Mouse (Mus musculus): Measurements from ENCODE around the gene Iqcf3. TPM values are rescaled to one million over a fixed set of nuclear protein-coding genes. Genes with fewer than 3 reads are reported as not detected.
A peak's percentile ranks its signal among the peaks of the same experiment; 100 is the strongest.

Iqcf3 gene
- total RNA-seq, 2 experiments from 2014 or later = not detected

- DNase-seq = peak; percentile 53 to 60
Measured at GRCm38 (mm10) chr9:106453271-106454070, 108.0 kb downstream of the Iqcf3 start, which contains the start of gene Pcbp4. Gene Pcbp4, plus strand, starts transcription at chr9:106453291.

Other genes starting within 250 kb of the Iqcf3 start
- 10 to 100 TPM; 86.0 to 88.6 TPM for gene Dusp7, start 193.0 kb downstream of the Iqcf3 start, total RNA-seq (2021)
- gene Rpl29, start 132.2 kb downstream of the Iqcf3 start, total RNA-seq (2021) = 100 to 1,000 TPM; 265 to 274 TPM
- gene Acy1, start 123.3 kb downstream of the Iqcf3 start, total RNA-seq (2021) = 10 to 100 TPM; 11.3 to 15.5 TPM
- gene Abhd14b, start 114.2 kb downstream of the Iqcf3 start, total RNA-seq (2021) = 10 to 100 TPM; 11.3 to 11.9 TPM
- 10 to 100 TPM; 38.5 to 41.0 TPM for gene Abhd14a, start 114.0 kb downstream of the Iqcf3 start, total RNA-seq (2021)
- 100 to 1,000 TPM; 175 to 176 TPM for gene Pcbp4, start 108.3 kb downstream of the Iqcf3 start, total RNA-seq (2021)
- 10 to 100 TPM in 1 of 2 experiments, 1 to 10 TPM in 1; 9.2 to 10.4 TPM for gene Gpr62, start 95.7 kb downstream of the Iqcf3 start, total RNA-seq (2021)
- 10 to 100 TPM; 35.0 to 38.1 TPM for gene Rrp9, start 85.7 kb downstream of the Iqcf3 start, total RNA-seq (2021)
- 1 to 10 TPM; 3.1 to 3.2 TPM for gene Parp3, start 84.7 kb downstream of the Iqcf3 start, total RNA-seq (2021)
- gene Iqcf1, start 61.7 kb downstream of the Iqcf3 start, total RNA-seq (2021) = not detected
- not detected for gene Iqcf5, start 47.1 kb downstream of the Iqcf3 start, total RNA-seq (2021)
- not detected for gene Iqcf4, start 9.4 kb upstream of the Iqcf3 start, total RNA-seq (2021)
- not detected for gene Iqcf6, start 65.0 kb upstream of the Iqcf3 start, total RNA-seq (2021)
- gene Grm2, start 94.5 kb upstream of the Iqcf3 start, total RNA-seq (2021) = 10 to 100 TPM; 64.9 to 80.7 TPM
- gene Tex264, start 124.3 kb upstream of the Iqcf3 start, total RNA-seq (2021) = 10 to 100 TPM; 90.6 to 95.8 TPM
- gene Rad54l2, start 227.6 kb upstream of the Iqcf3 start, total RNA-seq (2021) = 10 to 100 TPM; 16.8 to 17.8 TPM

Measured in layer of hippocampus, postnatal 36 days (tissue).